Mouse (Mus musculus) R1 (cell line): ENCODE results near the gene Neu3.

Source experiments
- DNase-seq: peaks from one replicate; pipeline ENCODE4 v3.0.0-alpha.2; 2018; ENCODE audit warnings: low read depth, low spot score

Neu3 gene

GRCm38 (mm10) chr7:99795192-99795981 lies 32.8 kb downstream of the Neu3 start:
- peak; percentile 27 for DNase-seq

- DNase-seq: no peak
These were observed 34.1 kb downstream of the Neu3 start for GRCm38 (mm10) chr7:99794096-99794495.

- no peak for DNase-seq
These were observed 37.4 kb downstream of the Neu3 start for GRCm38 (mm10) chr7:99790816-99791215.

GRCm38 (mm10) chr7:99788563-99788962 lies 39.7 kb downstream of the Neu3 start:
- no peak for DNase-seq

- no peak for DNase-seq
These were observed 40.3 kb downstream of the Neu3 start for GRCm38 (mm10) chr7:99787935-99788334.

GRCm38 (mm10) chr7:99786774-99787173 lies 41.4 kb downstream of the Neu3 start:
- DNase-seq: no peak

- no peak for DNase-seq
These were observed 42.7 kb downstream of the Neu3 start for GRCm38 (mm10) chr7:99785553-99785952.

GRCm38 (mm10) chr7:99783421-99783820 lies 44.8 kb downstream of the Neu3 start:
- DNase-seq: no peak

GRCm38 (mm10) chr7:99781916-99782315 lies 46.3 kb downstream of the Neu3 start:
- no peak for DNase-seq

GRCm38 (mm10) chr7:99781385-99781784 lies 46.8 kb downstream of the Neu3 start:
- no peak for DNase-seq

- DNase-seq: no peak
These were observed 65.0 kb downstream of the Neu3 start, which contains the start of gene Olfr521 for GRCm38 (mm10) chr7:99763207-99763606. Olfr521 (plus strand) TSS chr7:99763507.
